Mouse (Mus musculus): ENCODE measurements around the gene Zfpm1. TPM values are rescaled to one million over a fixed set of nuclear protein-coding genes. Genes with fewer than 3 reads are reported as not detected.
A peak's percentile ranks its signal among the peaks of the same experiment; 100 is the strongest.

Gene Zfpm1
- polyA plus RNA-seq, 1 experiment, result 73.3 TPM

DNA sequence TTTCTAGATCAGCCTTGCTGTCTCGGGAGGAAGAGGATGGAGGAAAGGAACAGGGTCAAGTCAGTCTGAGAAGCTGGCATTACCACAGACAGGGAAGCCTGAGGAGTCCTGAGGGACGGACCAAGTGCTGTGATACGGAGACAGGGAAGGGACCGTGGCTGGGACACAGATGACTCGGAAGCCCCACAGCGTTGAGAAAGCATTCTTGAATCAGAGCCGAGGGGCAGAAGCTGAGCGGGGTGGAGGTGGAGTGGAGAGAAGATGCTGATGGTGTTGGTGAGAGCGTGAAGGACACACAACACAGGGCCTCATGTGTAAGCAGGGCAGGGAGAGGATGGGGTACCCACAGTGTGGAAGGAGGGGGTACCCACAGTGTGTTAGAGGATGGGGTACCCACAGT lies 13.4 kb downstream of the Zfpm1 start:
- TF ChIP-seq POLR2A (IDR thresholded peaks at IDR 0.05; ENCODE audit: low read depth, low read length), result no peak
- no peak for TF ChIP-seq CTCF (IDR thresholded peaks at IDR 0.05; ENCODE audit: extremely low read depth, insufficient read depth, insufficient read length, insufficient replicate concordance)
- Histone ChIP-seq H3K27ac (ENCODE audit: insufficient read depth, low read length) (no peak overlapping the region), H3K27me3 (ENCODE audit: control insufficient read depth, insufficient read depth, low read length) (no peaks in the 10 kb centered on the region), H3K36me3 (ENCODE audit: control insufficient read depth, insufficient read depth, low read length) (no peaks in the 10 kb centered on the region), H3K4me3 (ENCODE audit: extremely low read depth, insufficient read depth, insufficient read length) (no peak overlapping the region), H3K4me1 (ENCODE audit: control insufficient read depth, insufficient read depth, insufficient read length) (peaks cover 19% of the 10 kb centered on the region; the same call in 1 of the 2 replicates)
- no peak for DNase-seq (ENCODE audit: low read depth in 1 of 2, low spot score in 2 of 2)
- 85% methylated on average over 9 of the region's 9 CpGs for WGBS

- H3K27me3 ChIP-seq (ENCODE audit: control insufficient read depth, insufficient read depth, low read length), result no peaks in the 10 kb centered on the region
- H3K4me3 ChIP-seq (ENCODE audit: extremely low read depth, insufficient read depth, insufficient read length), result no peak overlapping the region
- TF ChIP-seq POLR2A (IDR thresholded peaks at IDR 0.05; ENCODE audit: low read depth, low read length) (no peak), CTCF (IDR thresholded peaks at IDR 0.05; ENCODE audit: extremely low read depth, insufficient read depth, insufficient read length, insufficient replicate concordance) (no peak)
- WGBS, result 75% methylated on average over 24 of the region's 24 CpGs
- peaks cover 19% of the 10 kb centered on the region; the same call in 1 of the 2 replicates for H3K4me1 ChIP-seq (ENCODE audit: control insufficient read depth, insufficient read depth, insufficient read length)
- no peak for DNase-seq (ENCODE audit: low read depth in 1 of 2, low spot score in 2 of 2)
- no peaks in the 10 kb centered on the region for H3K36me3 ChIP-seq (ENCODE audit: control insufficient read depth, insufficient read depth, low read length)
- no peak overlapping the region for H3K27ac ChIP-seq (ENCODE audit: insufficient read depth, low read length)
Observed at GRCm38 (mm10) chr8:122296173-122297001, 14.4 kb downstream of the Zfpm1 start.

GRCm38 (mm10) chr8:122299581-122300254 lies 17.8 kb downstream of the Zfpm1 start:
- Histone ChIP-seq H3K4me3 (ENCODE audit: extremely low read depth, insufficient read depth, insufficient read length) (no peak overlapping the region), H3K36me3 (ENCODE audit: control insufficient read depth, insufficient read depth, low read length) (no peaks in the 10 kb centered on the region), H3K27me3 (ENCODE audit: control insufficient read depth, insufficient read depth, low read length) (no peaks in the 10 kb centered on the region), H3K4me1 (ENCODE audit: control insufficient read depth, insufficient read depth, insufficient read length) (peaks cover 14% of the 10 kb centered on the region; the same call in 1 of the 2 replicates), H3K27ac (ENCODE audit: insufficient read depth, low read length) (0 out of 2 replicates have a peak overlapping the region, but pooled peaks have one; percentile 26)
- no peak for TF ChIP-seq POLR2A (IDR thresholded peaks at IDR 0.05; ENCODE audit: low read depth, low read length)
- TF ChIP-seq CTCF (IDR thresholded peaks at IDR 0.05; ENCODE audit: extremely low read depth, insufficient read depth, insufficient read length, insufficient replicate concordance), result no peak
- WGBS, result 62% methylated on average over 16 of the region's 16 CpGs
- no peak for DNase-seq (ENCODE audit: low read depth in 1 of 2, low spot score in 2 of 2)

- WGBS, result 91% methylated on average over 13 of the region's 13 CpGs
- Histone ChIP-seq H3K4me1 (ENCODE audit: control insufficient read depth, insufficient read depth, insufficient read length) (peaks cover 14% of the 10 kb centered on the region; the same call in 1 of the 2 replicates), H3K27me3 (ENCODE audit: control insufficient read depth, insufficient read depth, low read length) (no peaks in the 10 kb centered on the region), H3K4me3 (ENCODE audit: extremely low read depth, insufficient read depth, insufficient read length) (no peak overlapping the region), H3K27ac (ENCODE audit: insufficient read depth, low read length) (no peak overlapping the region), H3K36me3 (ENCODE audit: control insufficient read depth, insufficient read depth, low read length) (peaks cover 3% of the 10 kb centered on the region)
- no peak for DNase-seq (ENCODE audit: low read depth in 1 of 2, low spot score in 2 of 2)
- TF ChIP-seq CTCF (IDR thresholded peaks at IDR 0.05; ENCODE audit: extremely low read depth, insufficient read depth, insufficient read length, insufficient replicate concordance), result no peak
- no peak for TF ChIP-seq POLR2A (IDR thresholded peaks at IDR 0.05; ENCODE audit: low read depth, low read length)
Observed at GRCm38 (mm10) chr8:122301081-122301480, 19.1 kb downstream of the Zfpm1 start.

GRCm38 (mm10) chr8:122301866-122302265 lies 19.9 kb downstream of the Zfpm1 start:
- Histone ChIP-seq H3K27ac (ENCODE audit: insufficient read depth, low read length) (no peak overlapping the region), H3K36me3 (ENCODE audit: control insufficient read depth, insufficient read depth, low read length) (peaks cover 3% of the 10 kb centered on the region), H3K27me3 (ENCODE audit: control insufficient read depth, insufficient read depth, low read length) (no peaks in the 10 kb centered on the region), H3K4me3 (ENCODE audit: extremely low read depth, insufficient read depth, insufficient read length) (no peak overlapping the region), H3K4me1 (ENCODE audit: control insufficient read depth, insufficient read depth, insufficient read length) (peaks cover 14% of the 10 kb centered on the region; the same call in 1 of the 2 replicates)
- DNase-seq (ENCODE audit: low read depth in 1 of 2, low spot score in 2 of 2), result no peak
- WGBS, result 76% methylated on average over 5 of the region's 5 CpGs
- TF ChIP-seq POLR2A (IDR thresholded peaks at IDR 0.05; ENCODE audit: low read depth, low read length) (no peak), CTCF (IDR thresholded peaks at IDR 0.05; ENCODE audit: extremely low read depth, insufficient read depth, insufficient read length, insufficient replicate concordance) (no peak)

DNA sequence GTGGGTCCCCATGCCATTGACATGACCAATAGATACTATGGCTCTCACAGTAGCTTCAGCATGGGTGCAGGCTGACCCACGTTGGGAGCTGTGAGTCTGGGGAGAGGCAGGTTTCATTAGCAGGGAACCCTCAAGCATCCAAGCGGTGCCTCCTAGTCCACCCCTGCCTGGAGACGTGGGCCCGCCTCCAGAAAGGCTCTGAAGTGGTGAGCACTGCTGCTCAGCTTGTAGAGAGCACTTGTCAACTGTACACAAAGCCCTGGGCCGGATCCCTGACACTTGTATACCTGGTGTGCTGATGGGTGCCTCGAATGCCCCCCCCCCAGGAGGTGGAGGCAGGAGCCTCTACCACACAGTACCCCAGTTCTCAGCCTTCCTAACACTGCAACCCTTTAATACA lies 21.5 kb downstream of the Zfpm1 start:
- H3K27me3 ChIP-seq (ENCODE audit: control insufficient read depth, insufficient read depth, low read length), result no peaks in the 10 kb centered on the region
- no peak overlapping the region; the same call in 1 of the 2 replicates for H3K27ac ChIP-seq (ENCODE audit: insufficient read depth, low read length)
- no peak for DNase-seq (ENCODE audit: low read depth in 1 of 2, low spot score in 2 of 2)
- TF ChIP-seq POLR2A (IDR thresholded peaks at IDR 0.05; ENCODE audit: low read depth, low read length) (no peak), CTCF (IDR thresholded peaks at IDR 0.05; ENCODE audit: extremely low read depth, insufficient read depth, insufficient read length, insufficient replicate concordance) (no peak)
- peaks cover 5% of the 10 kb centered on the region for H3K36me3 ChIP-seq (ENCODE audit: control insufficient read depth, insufficient read depth, low read length)
- 61% methylated on average over 6 of the region's 6 CpGs for WGBS
- H3K4me1 ChIP-seq (ENCODE audit: control insufficient read depth, insufficient read depth, insufficient read length), result peaks cover 14% of the 10 kb centered on the region; the same call in 1 of the 2 replicates
- no peak overlapping the region for H3K4me3 ChIP-seq (ENCODE audit: extremely low read depth, insufficient read depth, insufficient read length)
